Mouse (Mus musculus) heart, embryonic 13.5 days (tissue): ENCODE data around the gene Mtus2. TPM values are rescaled to one million over a fixed set of nuclear protein-coding genes. Genes with fewer than 3 reads are reported as not detected.

ENCODE experiments used
- ATAC-seq: fragments of 200-750 bp; cut with Nextera tagmentation; 2 replicates; pipeline ENCODE4 v1.8.0; 2017; ENCODE audit warnings: moderate TSS enrichment; ENCODE audit not compliant: insufficient number of reproducible peaks, low FRiP score, low TSS enrichment; ENCODE audit errors: extremely low read depth
- H3K27ac ChIP-seq: fragments of 300-500 bp; sonication (generic); replicated peaks from 2 replicates; pipeline ENCODE4 v1.5.1; 2015; ENCODE audit warnings: moderate library complexity, mild to moderate bottlenecking, inconsistent platforms
- H3K27me3 ChIP-seq: fragments of 300-500 bp; sonication (generic); replicated peaks from 2 replicates; pipeline ENCODE4 v1.6.1; 2015; ENCODE audit warnings: mild to moderate bottlenecking, inconsistent platforms
- H3K36me3 ChIP-seq: fragments of 300-500 bp; sonication (generic); 2 replicates; pipeline ENCODE4 v1.6.1; 2015; ENCODE audit warnings: mild to moderate bottlenecking, inconsistent platforms
- H3K4me1 ChIP-seq: fragments of 300-500 bp; sonication (generic); 2 replicates; pipeline ENCODE4 v1.6.1; 2015; ENCODE audit warnings: inconsistent platforms
- H3K4me2 ChIP-seq: fragments of 300-500 bp; sonication (generic); 2 replicates; pipeline ENCODE4 v1.6.1; 2015; ENCODE audit warnings: inconsistent platforms, mild to moderate bottlenecking, moderate library complexity
- H3K4me3 ChIP-seq: fragments of 300-500 bp; sonication (generic); 2 replicates; pipeline ENCODE4 v1.5.1; 2015; ENCODE audit warnings: moderate library complexity, mild to moderate bottlenecking, inconsistent platforms
- H3K9ac ChIP-seq: fragments of 300-500 bp; sonication (generic); 2 replicates; pipeline ENCODE4 v1.6.1; 2015; ENCODE audit warnings: inconsistent platforms, mild to moderate bottlenecking, moderate library complexity
- H3K9me3 ChIP-seq: fragments of 300-500 bp; sonication (generic); 2 replicates; pipeline ENCODE4 v1.6.1; 2016; ENCODE audit warnings: inconsistent platforms
- WGBS: fragments of 180-500 bp; shearing (Covaris S2); methylation state at CpG from one replicate; pipeline ENCODE4 v1.1.7; 2015; ENCODE audit warnings: mixed read lengths; 5-methylcytosine and 5-hydroxymethylcytosine counted together
- polyA plus RNA-seq: library from polyadenylated mRNA; unstranded; fragments of >200 nt; fragmentation: Nextera tagmentation; extraction: Ambion mirVana; gene quantifications from 2 replicates; pipeline ENCODE4 v1.2.1, GENCODE M21; 2015

Gene Mtus2
- polyA plus RNA-seq, 1 experiment from 2014 or later: 102 TPM

DNA sequence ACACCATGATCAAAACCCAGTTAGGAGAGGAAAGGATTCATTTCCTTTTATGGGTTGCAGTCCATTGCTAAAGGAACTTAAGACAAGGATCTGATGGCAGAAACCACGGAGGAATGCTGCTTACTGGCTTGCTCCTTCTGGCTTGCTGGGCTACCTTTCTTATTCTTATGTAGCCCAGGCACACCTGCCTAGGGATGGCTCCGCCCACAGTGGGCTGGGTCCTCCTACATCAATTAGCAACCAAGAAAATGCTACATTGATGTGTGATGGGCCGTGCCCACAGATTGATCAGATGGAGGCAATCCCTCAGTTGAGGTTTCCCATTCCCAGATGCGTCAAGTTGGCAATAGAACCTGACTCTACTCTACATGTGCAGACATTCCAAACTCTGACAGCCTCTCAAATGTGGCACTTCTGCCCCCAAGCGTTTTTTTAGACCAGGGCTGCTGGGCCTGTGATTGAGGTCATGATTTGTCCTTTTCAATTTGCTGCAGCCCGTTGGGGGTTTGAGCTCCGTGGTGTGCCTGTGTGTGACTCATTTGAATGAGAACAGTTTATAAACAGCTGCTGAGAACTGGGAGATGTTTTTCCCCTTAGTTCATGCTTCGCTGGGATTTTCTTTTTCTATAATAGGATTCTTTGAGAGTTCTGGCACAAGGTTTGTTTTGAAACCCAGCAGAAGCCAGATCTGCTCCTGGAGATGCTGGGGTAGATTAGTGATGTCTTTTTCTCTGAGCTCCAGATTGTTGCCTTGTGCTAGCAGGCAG is 173.8 kb downstream of the Mtus2 start:
- Histone ChIP-seq H3K9me3 (no peaks in the 10 kb centered on the region), H3K9ac (no peak overlapping the region), H3K27ac (peak overlapping the region; percentile 33; the same call in 1 of the 2 replicates), H3K4me1 (peaks cover 11% of the 10 kb centered on the region), H3K4me3 (no peak overlapping the region), H3K4me2 (no peak overlapping the region), H3K27me3 (no peaks in the 10 kb centered on the region), H3K36me3 (no peaks in the 10 kb centered on the region)
- no peak for ATAC-seq
- WGBS: 46% methylated on average over 8 of the region's 8 CpGs

DNA sequence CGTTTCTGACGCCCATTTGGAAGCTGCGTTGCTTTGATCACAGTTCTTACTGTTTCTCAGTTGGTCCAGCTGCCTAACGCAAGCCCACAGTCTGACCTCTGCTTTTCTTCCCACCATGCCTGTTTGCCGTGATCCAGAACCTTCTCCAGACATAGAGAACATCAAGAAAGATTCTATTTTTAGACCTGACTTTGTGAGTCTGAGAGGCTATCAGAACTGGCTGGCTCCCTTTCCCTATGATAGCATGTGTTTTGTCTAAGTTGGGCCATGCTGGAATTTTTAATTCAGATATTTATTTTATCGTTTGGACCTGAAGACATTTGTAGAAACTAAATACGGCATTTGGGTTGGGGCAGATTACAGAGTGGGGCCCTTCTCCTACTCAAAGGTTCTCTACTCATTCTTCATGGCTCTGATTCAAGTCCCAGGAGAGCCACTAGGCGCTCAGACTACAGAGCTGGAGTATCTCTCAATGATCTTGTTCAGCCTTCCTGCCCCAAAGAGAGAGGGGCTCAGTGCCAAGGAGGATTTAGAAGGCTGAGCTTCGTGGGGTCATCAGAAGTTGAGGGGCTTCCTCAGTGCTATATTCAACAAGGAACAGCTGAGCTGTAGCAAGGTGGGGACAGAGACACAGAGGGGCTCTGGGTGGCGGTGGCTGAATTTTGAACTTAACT is 174.5 kb downstream of the Mtus2 start:
- Histone ChIP-seq H3K27ac (peak overlapping the region; percentile 58), H3K4me1 (peaks cover 11% of the 10 kb centered on the region), H3K36me3 (no peaks in the 10 kb centered on the region), H3K27me3 (no peaks in the 10 kb centered on the region), H3K9ac (no peak overlapping the region), H3K4me3 (no peak overlapping the region), H3K4me2 (no peak overlapping the region), H3K9me3 (no peaks in the 10 kb centered on the region)
- 47% methylated on average over 10 of the region's 10 CpGs for WGBS
- no peak for ATAC-seq

GRCm38 (mm10) chr5:148133448-148134060 is 176.4 kb downstream of the Mtus2 start:
- Histone ChIP-seq H3K9me3 (no peaks in the 10 kb centered on the region), H3K9ac (no peak overlapping the region), H3K27me3 (no peaks in the 10 kb centered on the region), H3K36me3 (no peaks in the 10 kb centered on the region), H3K4me1 (peaks cover 11% of the 10 kb centered on the region), H3K27ac (no peak overlapping the region), H3K4me2 (no peak overlapping the region), H3K4me3 (no peak overlapping the region)
- ATAC-seq: no peak
- 74% methylated on average over 9 of the region's 9 CpGs for WGBS

GRCm38 (mm10) chr5:148141662-148142061 is 184.5 kb downstream of the Mtus2 start:
- no peak overlapping the region for H3K9ac ChIP-seq
- H3K9me3 ChIP-seq: 0 out of 2 replicates have a peak, but pooled peaks cover 4% of the 10 kb centered on the region
- no peaks in the 10 kb centered on the region for H3K36me3 ChIP-seq
- H3K4me1 ChIP-seq: no peaks in the 10 kb centered on the region
- no peak overlapping the region for H3K27ac ChIP-seq
- WGBS: 85% methylated on average over 3 of the region's 3 CpGs
- ATAC-seq: no peak
- H3K4me2 ChIP-seq: no peak overlapping the region
- no peaks in the 10 kb centered on the region for H3K27me3 ChIP-seq
- no peak overlapping the region for H3K4me3 ChIP-seq

DNA sequence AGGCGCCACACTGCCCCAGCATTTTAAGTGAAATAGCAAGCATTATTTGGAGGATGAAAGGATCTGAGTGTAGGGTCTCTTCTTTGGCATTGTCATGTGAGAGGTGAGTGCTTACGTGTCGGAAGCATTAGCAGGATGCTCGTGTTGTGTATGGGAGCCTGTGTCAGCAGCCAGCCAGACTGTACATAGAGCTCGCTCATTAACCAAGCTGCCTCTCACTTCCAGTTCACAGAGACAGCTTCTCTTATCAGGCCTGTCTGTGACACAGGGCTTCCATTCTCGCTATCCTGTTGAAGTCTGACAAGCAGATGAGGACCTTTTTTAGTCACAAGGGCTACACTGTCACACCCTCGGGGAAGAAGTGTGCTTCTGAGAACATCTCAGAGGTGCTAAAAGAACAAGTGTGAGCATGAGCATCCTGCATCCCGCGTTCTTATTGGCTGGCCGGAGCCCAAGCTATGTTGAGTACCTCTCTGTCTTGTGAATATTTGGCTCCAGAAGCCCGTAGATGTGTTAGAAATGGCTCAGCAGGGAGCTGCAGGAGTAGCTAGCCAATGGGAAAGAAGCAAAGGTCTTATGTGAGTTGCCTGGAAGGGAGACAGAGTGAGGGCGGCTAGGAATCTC is 189.2 kb downstream of the Mtus2 start:
- 47% methylated on average over 12 of the region's 12 CpGs for WGBS

GRCm38 (mm10) chr5:148151894-148152599 is 194.9 kb downstream of the Mtus2 start:
- H3K36me3 ChIP-seq: 0 out of 2 replicates have a peak, but pooled peaks cover 3% of the 10 kb centered on the region
- H3K27me3 ChIP-seq: no peaks in the 10 kb centered on the region
- H3K9me3 ChIP-seq: peaks cover 8% of the 10 kb centered on the region; the same call in 1 of the 2 replicates
- no peak overlapping the region for H3K9ac ChIP-seq
- no peaks in the 10 kb centered on the region for H3K4me1 ChIP-seq
- no peak overlapping the region for H3K27ac ChIP-seq
- H3K4me2 ChIP-seq: no peak overlapping the region
- ATAC-seq: no peak
- H3K4me3 ChIP-seq: no peak overlapping the region
- WGBS: 72% methylated on average over 14 of the region's 14 CpGs

More for the DNA sequence above, 189.2 kb downstream of the Mtus2 start:
- Histone ChIP-seq H3K27ac (peak overlapping the region; percentile 55; the same call in 1 of the 2 replicates), H3K4me3 (no peak overlapping the region), H3K9ac (no peak overlapping the region), H3K27me3 (no peaks in the 10 kb centered on the region), H3K4me1 (no peaks in the 10 kb centered on the region), H3K4me2 (no peak overlapping the region), H3K36me3 (0 out of 2 replicates have a peak, but pooled peaks cover 3% of the 10 kb centered on the region), H3K9me3 (peaks cover 12% of the 10 kb centered on the region; the same call in 1 of the 2 replicates)
- ATAC-seq: no peak

DNA sequence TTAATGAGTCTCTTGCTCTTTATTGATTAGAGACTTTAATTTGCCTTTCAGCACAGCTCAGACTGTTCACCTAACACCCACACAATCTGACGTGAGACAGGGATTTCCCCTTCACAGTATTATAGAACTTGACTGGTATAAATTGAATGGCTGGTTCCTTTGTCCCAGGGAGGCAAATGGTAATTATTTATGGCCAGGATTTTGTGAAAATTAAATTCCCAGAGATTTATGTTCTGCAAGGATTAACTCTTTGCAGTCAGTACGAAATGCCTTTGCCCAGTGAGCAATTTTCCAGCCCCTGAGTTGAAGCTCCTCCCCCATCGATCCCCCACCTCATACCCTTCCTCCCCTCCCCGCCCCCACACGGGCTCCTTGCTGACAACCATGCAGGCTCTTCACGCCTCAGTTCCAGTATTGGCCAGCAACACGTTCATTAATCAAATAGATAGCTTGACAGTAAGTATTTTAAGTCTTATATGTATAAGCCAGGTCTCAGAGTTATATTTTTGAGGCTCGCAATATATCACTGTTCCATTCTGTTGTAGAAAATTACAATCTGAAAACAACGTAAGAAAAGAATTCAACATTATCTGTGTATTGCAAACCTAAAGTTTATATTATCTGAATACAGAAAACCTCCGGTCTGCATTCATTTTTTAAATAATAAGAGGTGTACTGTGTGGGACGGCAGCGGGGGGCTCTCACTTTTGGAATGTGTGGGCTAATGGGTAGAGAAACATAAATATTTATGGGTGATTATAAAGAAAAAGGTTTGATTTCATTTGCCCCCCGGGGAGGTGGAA is 195.7 kb downstream of the Mtus2 start:
- 66% methylated on average over 13 of the region's 13 CpGs for WGBS

GRCm38 (mm10) chr5:148153403-148153713 is 196.2 kb downstream of the Mtus2 start:
- 69% methylated on average over 9 of the region's 9 CpGs for WGBS

More for the DNA sequence above, 195.7 kb downstream of the Mtus2 start:
- Histone ChIP-seq H3K4me3 (no peak overlapping the region), H3K4me1 (no peaks in the 10 kb centered on the region), H3K27ac (no peak overlapping the region), H3K4me2 (no peak overlapping the region), H3K9me3 (peaks cover 8% of the 10 kb centered on the region; the same call in 1 of the 2 replicates), H3K27me3 (no peaks in the 10 kb centered on the region), H3K9ac (no peak overlapping the region), H3K36me3 (0 out of 2 replicates have a peak, but pooled peaks cover 3% of the 10 kb centered on the region)
- ATAC-seq: no peak

GRCm38 (mm10) chr5:148154727-148155126 is 197.6 kb downstream of the Mtus2 start:
- ATAC-seq: no peak
- no peaks in the 10 kb centered on the region for H3K27me3 ChIP-seq
- H3K27ac ChIP-seq: no peak overlapping the region
- 69% methylated on average over 3 of the region's 3 CpGs for WGBS
- H3K9ac ChIP-seq: no peak overlapping the region
- no peaks in the 10 kb centered on the region for H3K36me3 ChIP-seq
- H3K4me1 ChIP-seq: no peaks in the 10 kb centered on the region
- H3K9me3 ChIP-seq: 0 out of 2 replicates have a peak, but pooled peaks cover 3% of the 10 kb centered on the region
- H3K4me3 ChIP-seq: no peak overlapping the region
- H3K4me2 ChIP-seq: no peak overlapping the region

More at GRCm38 (mm10) chr5:148153403-148153713, 196.2 kb downstream of the Mtus2 start:
- Histone ChIP-seq H3K27me3 (no peaks in the 10 kb centered on the region), H3K9me3 (peaks cover 8% of the 10 kb centered on the region; the same call in 1 of the 2 replicates), H3K36me3 (0 out of 2 replicates have a peak, but pooled peaks cover 3% of the 10 kb centered on the region), H3K4me1 (no peaks in the 10 kb centered on the region), H3K4me3 (no peak overlapping the region), H3K4me2 (no peak overlapping the region), H3K27ac (no peak overlapping the region), H3K9ac (no peak overlapping the region)
- no peak for ATAC-seq

GRCm38 (mm10) chr5:148159328-148159727 is 202.2 kb downstream of the Mtus2 start:
- Histone ChIP-seq H3K9me3 (no peaks in the 10 kb centered on the region), H3K27ac (no peak overlapping the region), H3K4me1 (no peaks in the 10 kb centered on the region), H3K4me3 (no peak overlapping the region), H3K9ac (no peak overlapping the region), H3K4me2 (no peak overlapping the region), H3K36me3 (no peaks in the 10 kb centered on the region), H3K27me3 (no peaks in the 10 kb centered on the region)
- WGBS: 57% methylated on average over 8 of the region's 8 CpGs
- no peak for ATAC-seq
